In the genomic region with DNA sequence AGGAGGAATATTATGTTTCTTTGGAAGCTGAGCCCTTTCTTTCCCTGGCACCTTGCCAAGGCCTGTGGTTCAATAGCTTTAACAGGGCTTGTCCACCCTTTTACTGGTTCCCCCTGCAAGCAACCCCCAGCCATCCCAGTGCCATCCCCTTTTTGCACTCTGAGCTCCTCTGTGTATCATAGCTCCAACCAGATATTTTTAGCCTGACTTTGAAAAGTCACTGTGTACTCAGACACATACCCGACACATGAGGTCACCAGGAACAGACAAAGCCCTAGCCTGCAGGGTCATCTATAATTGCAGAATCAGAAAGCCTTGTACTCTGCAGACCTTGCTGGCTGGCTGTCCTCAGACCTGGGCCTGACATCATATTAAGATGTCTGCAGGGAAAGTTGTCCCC, we compare ENCODE assay signal across 8 mouse cellular contexts. TPM values are rescaled to one million over a fixed set of nuclear protein-coding genes. Genes with fewer than 3 reads are reported as not detected.
DNase-seq lines count a peak whose midpoint lies in the region; ATAC-seq and TF ChIP-seq lines count a peak whose summit lies in the region.

No protein-coding gene starts in this region.

- H3K9ac ChIP-seq in forebrain, embryonic 14.5 days (ENCODE audit: low read length): no peak overlapping the region
- H3K9ac ChIP-seq in forebrain, embryonic 12.5 days: no peak overlapping the region

- H3K27me3 ChIP-seq in forebrain, embryonic 14.5 days (replicated peaks; ENCODE audit: control insufficient read depth, insufficient read depth, low read length): no peaks in the 10 kb centered on the region
- no peaks in the 10 kb centered on the region for H3K27me3 ChIP-seq in forebrain, embryonic 12.5 days
- no peaks in the 10 kb centered on the region for H3K27me3 ChIP-seq in kidney, adult 2 months (replicated peaks; ENCODE audit: control insufficient read depth, insufficient read depth, low read length)

- no peak for ATAC-seq in forebrain, embryonic 14.5 days
- ATAC-seq in forebrain, embryonic 12.5 days (ENCODE audit: low FRiP score): no peak
- no peak for ATAC-seq in megakaryocyte-erythroid progenitor cell, adult 5-6 weeks (replicated peaks; ENCODE audit: low FRiP score, low TSS enrichment, poor library complexity, severe bottlenecking)

- WGBS in forebrain, embryonic 14.5 days: 55% methylated on average over 1 of the region's 1 CpGs
- 68% methylated on average over 1 of the region's 1 CpGs for WGBS in forebrain, embryonic 12.5 days
- WGBS in kidney, adult 2 months: 44% methylated on average over 1 of the region's 1 CpGs

- DNase-seq in forebrain, embryonic 14.5 days (ENCODE audit: low spot score): peak; percentile 19
- peak; percentile 75 for DNase-seq in adrenal gland, adult 8-10 months
- DNase-seq in gastrocnemius, postnatal 14 days: peak; percentile 60
- DNase-seq in kidney, adult 2 months: peak; percentile 56
- peak; percentile 30 to 47 for DNase-seq in lung, postnatal 4 days
- no peak for DNase-seq in frontal cortex, postnatal 14 days (ENCODE audit: low spot score in 2 of 2)

- H3K36me3 ChIP-seq in forebrain, embryonic 14.5 days (ENCODE audit: control insufficient read depth, insufficient read depth, low read length): peaks cover 11% of the 10 kb centered on the region
- peaks cover 7% of the 10 kb centered on the region for H3K36me3 ChIP-seq in forebrain, embryonic 12.5 days (replicated peaks)
- no peaks in the 10 kb centered on the region for H3K36me3 ChIP-seq in kidney, adult 2 months (ENCODE audit: control insufficient read depth, insufficient read depth, low read length)

- intact Hi-C loops in gastrocnemius, postnatal 14 days (cut with DNase I; ENCODE audit: low total_unique reads): no loop called here

- no peaks in the 10 kb centered on the region for H3K4me1 ChIP-seq in forebrain, embryonic 14.5 days (ENCODE audit: control insufficient read depth, insufficient read depth, low read length)
- peaks cover 7% of the 10 kb centered on the region for H3K4me1 ChIP-seq in forebrain, embryonic 12.5 days
- H3K4me1 ChIP-seq in kidney, adult 2 months (ENCODE audit: control insufficient read depth, insufficient read depth, low read length): no peaks in the 10 kb centered on the region

- H3K27ac ChIP-seq in forebrain, embryonic 14.5 days (ENCODE audit: low read depth, low read length): no peak overlapping the region
- no peak overlapping the region for H3K27ac ChIP-seq in forebrain, embryonic 12.5 days
- no peak overlapping the region for H3K27ac ChIP-seq in kidney, adult 2 months (ENCODE audit: insufficient read depth, low read depth, low read length)

- H3K4me3 ChIP-seq in forebrain, embryonic 14.5 days (ENCODE audit: low read depth, low read length): no peak overlapping the region
- H3K4me3 ChIP-seq in forebrain, embryonic 12.5 days (replicated peaks): no peak overlapping the region
- H3K4me3 ChIP-seq in kidney, adult 2 months (ENCODE audit: insufficient read depth, low read depth, low read length): no peak overlapping the region

- TF ChIP-seq CTCF in kidney, adult 2 months (conservative IDR thresholded peaks at IDR 0.05; ENCODE audit: insufficient read depth, insufficient read length, low read depth, low read length): no peak

- no peak overlapping the region for H3K4me2 ChIP-seq in forebrain, embryonic 14.5 days (ENCODE audit: low read length)
- H3K4me2 ChIP-seq in forebrain, embryonic 12.5 days: no peak overlapping the region

- TF ChIP-seq POLR2A in kidney, adult 2 months (IDR thresholded peaks at IDR 0.05; ENCODE audit: low read depth, low read length): no peak

- no peaks in the 10 kb centered on the region for H3K9me3 ChIP-seq in forebrain, embryonic 14.5 days (replicated peaks; ENCODE audit: control insufficient read depth, low read length)
- no peaks in the 10 kb centered on the region for H3K9me3 ChIP-seq in forebrain, embryonic 12.5 days

RNA-seq across cellular contexts. Expression of gene Haus8, which starts 40.0 kb away (rescaled TPM):
- 51.5 and 64.2 TPM in 2 replicates for polyA plus RNA-seq in forebrain, embryonic 14.5 days (2014; fragmentation: Nextera tagmentation; extraction: Ambion mirVana)
- polyA plus RNA-seq in forebrain, embryonic 12.5 days (2016; fragmentation: Nextera tagmentation; extraction: Ambion mirVana): 52.4 and 58.4 TPM in 2 replicates
- total RNA-seq in adrenal gland, adult 8-10 months (2022): 10 to 100 TPM; 11.0 to 22.3 (median 16.0) TPM
- total RNA-seq in gastrocnemius, postnatal 14 days (2021): 1 to 10 TPM; 6.4 to 8.2 TPM
- polyA plus RNA-seq in kidney, adult 2 months (2012; rRNA removed): 3.1 and 3.6 TPM in 2 replicates
- total RNA-seq in megakaryocyte-erythroid progenitor cell, adult 5-6 weeks (2014; fragmentation: Nextera tagmentation): 22.9 and 30.6 TPM in 2 replicates
- 44.1 and 47.5 TPM in 2 replicates for total RNA-seq in megakaryocyte-erythroid progenitor cell, adult 5-6 weeks (2017)

RNA-seq across cellular contexts. Expression of gene Myo9b, which starts 40.2 kb away (rescaled TPM):
- polyA plus RNA-seq in forebrain, embryonic 14.5 days (2014; fragmentation: Nextera tagmentation; extraction: Ambion mirVana): 11.8 and 13.0 TPM in 2 replicates
- polyA plus RNA-seq in forebrain, embryonic 12.5 days (2016; fragmentation: Nextera tagmentation; extraction: Ambion mirVana): 26.4 and 28.3 TPM in 2 replicates
- total RNA-seq in adrenal gland, adult 8-10 months (2022): 10 to 100 TPM; 35.6 to 57.9 (median 44.9) TPM
- 10 to 100 TPM; 12.7 to 15.0 TPM for total RNA-seq in gastrocnemius, postnatal 14 days (2021)
- 11.4 and 12.0 TPM in 2 replicates for polyA plus RNA-seq in kidney, adult 2 months (2012; rRNA removed)
- 32.9 and 33.2 TPM in 2 replicates for total RNA-seq in megakaryocyte-erythroid progenitor cell, adult 5-6 weeks (2014; fragmentation: Nextera tagmentation)
- total RNA-seq in megakaryocyte-erythroid progenitor cell, adult 5-6 weeks (2017): 17.6 and 20.4 TPM in 2 replicates

RNA-seq across cellular contexts. Expression of gene Use1, which starts 53.9 kb away (rescaled TPM):
- polyA plus RNA-seq in forebrain, embryonic 14.5 days (2014; fragmentation: Nextera tagmentation; extraction: Ambion mirVana): 116 and 121 TPM in 2 replicates
- polyA plus RNA-seq in forebrain, embryonic 12.5 days (2016; fragmentation: Nextera tagmentation; extraction: Ambion mirVana): 76.7 and 77.1 TPM in 2 replicates
- 100 to 1,000 TPM; 203 to 262 (median 232) TPM for total RNA-seq in adrenal gland, adult 8-10 months (2022)
- 10 to 100 TPM; 96.4 to 100.0 TPM for total RNA-seq in gastrocnemius, postnatal 14 days (2021)
- polyA plus RNA-seq in kidney, adult 2 months (2012; rRNA removed): 111 and 127 TPM in 2 replicates
- total RNA-seq in megakaryocyte-erythroid progenitor cell, adult 5-6 weeks (2014; fragmentation: Nextera tagmentation): 147 and 161 TPM in 2 replicates
- 129 and 139 TPM in 2 replicates for total RNA-seq in megakaryocyte-erythroid progenitor cell, adult 5-6 weeks (2017)

RNA-seq across cellular contexts. Expression of gene Ocel1, which starts 58.4 kb away (rescaled TPM):
- polyA plus RNA-seq in forebrain, embryonic 14.5 days (2014; fragmentation: Nextera tagmentation; extraction: Ambion mirVana): 3.0 and 3.8 TPM in 2 replicates
- 3.2 and 4.4 TPM in 2 replicates for polyA plus RNA-seq in forebrain, embryonic 12.5 days (2016; fragmentation: Nextera tagmentation; extraction: Ambion mirVana)
- total RNA-seq in adrenal gland, adult 8-10 months (2022): 10 to 100 TPM; 15.9 to 18.8 (median 17.7) TPM
- 1 to 10 TPM; 5.9 to 7.5 TPM for total RNA-seq in gastrocnemius, postnatal 14 days (2021)
- polyA plus RNA-seq in kidney, adult 2 months (2012; rRNA removed): 12.5 and 14.2 TPM in 2 replicates
- total RNA-seq in megakaryocyte-erythroid progenitor cell, adult 5-6 weeks (2014; fragmentation: Nextera tagmentation): 6.4 and 7.4 TPM in 2 replicates
- total RNA-seq in megakaryocyte-erythroid progenitor cell, adult 5-6 weeks (2017): 8.1 and 13.8 TPM in 2 replicates

Comparison
In these comparisons a context has a peak if more than half of its experiments do, and no peak if none do; other contexts are left out.
1. DNase-seq: peak in forebrain, embryonic 14.5 days (single experiment), adrenal gland, adult 8-10 months (single experiment), gastrocnemius, postnatal 14 days (single experiment), kidney, adult 2 months (single experiment) and lung, postnatal 4 days (2 of 2); none in frontal cortex, postnatal 14 days (0 of 2).